Mouse (Mus musculus): ENCODE results near the gene Defb22.

DNA sequence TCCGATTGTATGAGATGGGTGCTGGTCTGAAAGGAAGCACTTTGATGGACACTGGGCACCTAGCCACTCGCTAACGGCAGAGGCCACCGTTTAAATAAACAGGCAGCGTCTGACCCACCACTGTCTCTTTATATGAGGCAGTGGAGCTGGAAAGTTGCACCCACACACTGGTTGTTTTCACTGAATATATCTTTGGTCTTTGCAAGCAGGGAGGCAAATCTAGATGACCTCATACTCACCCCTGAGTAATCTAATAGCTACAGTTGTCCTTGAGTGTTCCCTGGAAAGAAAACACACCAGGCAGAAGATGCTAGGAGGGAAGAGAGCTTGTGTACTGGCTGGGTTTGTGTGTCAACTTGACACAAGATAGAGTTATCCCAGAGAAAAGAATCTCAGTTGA is 42.5 kb downstream of the Defb22 start:
- TF ChIP-seq POLR2A (IDR thresholded peaks at IDR 0.05; ENCODE audit: insufficient read depth, low read depth, low read length) (no peak), CTCF (IDR thresholded peaks at IDR 0.05) (no peak)

Data from heart, adult 2 months (tissue).